Comparison of ENCODE assay signal across 8 mouse cellular contexts in the genomic region with DNA sequence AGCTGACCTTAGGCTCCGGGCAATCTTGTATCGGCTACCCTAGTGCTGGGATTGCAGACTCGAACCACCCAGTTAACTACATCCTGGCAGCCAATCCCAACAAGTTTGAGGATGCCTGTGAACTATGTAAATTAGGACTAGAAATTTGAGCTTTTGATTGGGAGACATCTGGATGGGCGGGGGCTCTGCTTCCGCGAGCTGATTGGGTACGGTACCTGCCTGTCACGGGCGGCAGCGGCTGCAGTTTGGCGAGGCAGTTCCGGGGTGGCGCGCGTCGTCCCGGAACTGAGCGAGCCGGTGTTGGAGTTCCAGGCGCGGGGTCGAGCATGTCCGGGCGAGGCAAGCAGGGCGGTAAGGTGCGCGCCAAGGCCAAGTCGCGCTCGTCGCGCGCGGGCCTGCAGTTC. TPM values are rescaled to one million over a fixed set of nuclear protein-coding genes. Genes with fewer than 3 reads are reported as not detected.
A peak's percentile ranks its signal among the peaks of the same experiment; 100 is the strongest.
DNase-seq lines count a peak whose midpoint lies in the region; ATAC-seq and TF ChIP-seq lines count a peak whose summit lies in the region.

Gene H2afj, plus strand, starts transcription at position 231 of the 404 bp plus-strand sequence.

- H3ac ChIP-seq in C2C12 (ENCODE audit: control insufficient read depth, insufficient read length, low read depth) (peak within 1 kb of the TSS; percentile 87), myocyte (ENCODE audit: control insufficient read depth, insufficient read length) (peak within 1 kb of the TSS; percentile 53)

- DNase-seq in brain, embryonic 14.5 days (ENCODE audit: low read depth), result peak; percentile 99
- DNase-seq in liver, adult 2 months (ENCODE audit: extremely low read depth, low read depth, low spot score), result peak; percentile 91
- peak; percentile 98 for DNase-seq in splenic B cell, adult 2 months (ENCODE audit: low read depth, low spot score)

- 0 out of 2 replicates have a peak, but pooled peaks have one; percentile 21 for TF ChIP-seq POLR2A in brain, embryonic 14.5 days (IDR thresholded peaks at IDR 0.05; ENCODE audit: borderline replicate concordance, extremely low read depth, insufficient read depth, insufficient read length, poor library complexity, severe bottlenecking)
- peak; percentile 76; the same call in 1 of the 2 replicates for TF ChIP-seq POLR2A in liver, adult 2 months (IDR thresholded peaks at IDR 0.05; ENCODE audit: extremely low read depth, insufficient read depth, low read length)
- TF ChIP-seq POLR2A in myocyte (IDR thresholded peaks at IDR 0.05; ENCODE audit: insufficient read length, low read depth), result peak; percentile 59

- H3K4me3 ChIP-seq in C2C12 (ENCODE audit: insufficient read depth, poor library complexity, severe bottlenecking) (peak within 1 kb of the TSS; percentile 64), myocyte (peak within 1 kb of the TSS; percentile 72)
- H3K4me3 ChIP-seq in erythroblast, embryonic 14.5 days (replicated peaks), result peak within 1 kb of the TSS; percentile 71
- H3K4me3 ChIP-seq in heart, embryonic 11.5 days (ENCODE audit: low read depth, low read length), result peak within 1 kb of the TSS; percentile 87
- H3K4me3 ChIP-seq in kidney, embryonic 16.5 days (ENCODE audit: low read length), result peak within 1 kb of the TSS; percentile 80
- H3K4me3 ChIP-seq in liver, adult 2 months (ENCODE audit: insufficient read depth, low read depth, low read length), result peak within 1 kb of the TSS; percentile 87

- H3K4me2 ChIP-seq in heart, embryonic 11.5 days, result peak within 1 kb of the TSS; percentile 93
- H3K4me2 ChIP-seq in kidney, embryonic 16.5 days (replicated peaks; ENCODE audit: low read depth, low read length), result peak within 1 kb of the TSS; percentile 97
- peak within 1 kb of the TSS; percentile 82 for H3K4me2 ChIP-seq in myocyte (ENCODE audit: low read depth)

- H3K4me1 ChIP-seq in erythroblast, embryonic 14.5 days (ENCODE audit: control insufficient read depth), result peaks cover 70% of the 10 kb centered on the region
- peaks cover 11% of the 10 kb centered on the region for H3K4me1 ChIP-seq in heart, embryonic 11.5 days (ENCODE audit: control insufficient read depth, insufficient read depth, low read length)
- peaks cover 21% of the 10 kb centered on the region for H3K4me1 ChIP-seq in kidney, embryonic 16.5 days (ENCODE audit: insufficient read depth, low read length)
- H3K4me1 ChIP-seq in liver, adult 2 months (ENCODE audit: control insufficient read depth, insufficient read depth, low read length), result peaks cover 14% of the 10 kb centered on the region

- H3K79me3 ChIP-seq in C2C12 (ENCODE audit: low read depth), result peaks cover 18% of the 10 kb centered on the region

- peaks cover 33% of the 10 kb centered on the region for H3K79me2 ChIP-seq in C2C12 (ENCODE audit: control insufficient read depth, insufficient read depth)
- H3K79me2 ChIP-seq in liver, adult 2 months (ENCODE audit: control insufficient read depth, insufficient read depth, low read length), result no peaks in the 10 kb centered on the region; the same call in 1 of the 2 replicates
- H3K79me2 ChIP-seq in myocyte (ENCODE audit: control insufficient read depth, insufficient read depth), result peaks cover 18% of the 10 kb centered on the region

- 0% methylated on average over 34 of the region's 34 CpGs for WGBS in heart, embryonic 11.5 days (ENCODE audit: insufficient replicate concordance)
- under 1% methylated on average over 34 of the region's 34 CpGs for WGBS in kidney, embryonic 16.5 days
- WGBS in liver, adult 2 months, result under 1% methylated on average over 34 of the region's 34 CpGs

- TF ChIP-seq CTCF in C2C12 (IDR thresholded peaks at IDR 0.05; ENCODE audit: control insufficient read depth, insufficient read depth, insufficient read length), result no peak
- TF ChIP-seq CTCF in brain, embryonic 14.5 days (IDR thresholded peaks at IDR 0.05; ENCODE audit: borderline replicate concordance, extremely low read depth, insufficient read depth, insufficient read length), result no peak
- TF ChIP-seq CTCF in liver, adult 2 months (IDR thresholded peaks at IDR 0.05; ENCODE audit: low read depth, low read length), result no peak

- ATAC-seq in heart, embryonic 11.5 days (replicated peaks; ENCODE audit: insufficient number of reproducible peaks, low FRiP score, low TSS enrichment), result peak; percentile 87
- peak; percentile 89 for ATAC-seq in kidney, embryonic 16.5 days (ENCODE audit: low FRiP score, low TSS enrichment)

- peak within 1 kb of the TSS; percentile 78 for H3K9ac ChIP-seq in heart, embryonic 11.5 days (ENCODE audit: low read depth, low read length)
- peak within 1 kb of the TSS; percentile 77 for H3K9ac ChIP-seq in kidney, embryonic 16.5 days (replicated peaks; ENCODE audit: low read length)
- peak within 1 kb of the TSS; percentile 88 for H3K9ac ChIP-seq in liver, adult 2 months (ENCODE audit: low read depth, low read length)

- no peaks in the 10 kb centered on the region for H3K27me3 ChIP-seq in C2C12 (ENCODE audit: control insufficient read depth, insufficient read depth, insufficient read length)
- no peaks in the 10 kb centered on the region for H3K27me3 ChIP-seq in erythroblast, embryonic 14.5 days (ENCODE audit: control insufficient read depth)
- no peaks in the 10 kb centered on the region for H3K27me3 ChIP-seq in heart, embryonic 11.5 days (ENCODE audit: control insufficient read depth, insufficient read depth, low read length)
- H3K27me3 ChIP-seq in kidney, embryonic 16.5 days (ENCODE audit: insufficient read depth, low read length), result no peaks in the 10 kb centered on the region
- no peaks in the 10 kb centered on the region for H3K27me3 ChIP-seq in liver, adult 2 months (ENCODE audit: control insufficient read depth, insufficient read depth, low read length)
- no peaks in the 10 kb centered on the region for H3K27me3 ChIP-seq in myocyte (ENCODE audit: control insufficient read depth, insufficient read depth, insufficient read length)
- H3K27me3 ChIP-seq in splenic B cell, adult 2 months (ENCODE audit: control insufficient read depth, insufficient read depth, low read length, poor library complexity, severe bottlenecking), result no peaks in the 10 kb centered on the region

- peak within 1 kb of the TSS; percentile 41; the same call in 1 of the 2 replicates for H3K27ac ChIP-seq in heart, embryonic 11.5 days (ENCODE audit: low read depth, low read length)
- H3K27ac ChIP-seq in kidney, embryonic 16.5 days (ENCODE audit: low read length), result peak within 1 kb of the TSS; percentile 78
- peak within 1 kb of the TSS; percentile 73 for H3K27ac ChIP-seq in liver, adult 2 months (replicated peaks; ENCODE audit: insufficient read depth, low read depth, low read length)

- H3K36me3 ChIP-seq in C2C12 (ENCODE audit: control insufficient read depth, insufficient read depth) (peaks cover 30% of the 10 kb centered on the region), myocyte (ENCODE audit: control insufficient read depth, insufficient read depth) (no peaks in the 10 kb centered on the region)
- peaks cover 39% of the 10 kb centered on the region for H3K36me3 ChIP-seq in erythroblast, embryonic 14.5 days (ENCODE audit: control insufficient read depth)
- peaks cover 2% of the 10 kb centered on the region; the same call in 1 of the 2 replicates for H3K36me3 ChIP-seq in heart, embryonic 11.5 days (ENCODE audit: control insufficient read depth, insufficient read depth, low read length)
- peaks cover 10% of the 10 kb centered on the region for H3K36me3 ChIP-seq in kidney, embryonic 16.5 days (ENCODE audit: insufficient read depth, low read length)
- no peaks in the 10 kb centered on the region for H3K36me3 ChIP-seq in liver, adult 2 months (ENCODE audit: control insufficient read depth, insufficient read depth, low read length)
- no peaks in the 10 kb centered on the region; the same call in 1 of the 2 replicates for H3K36me3 ChIP-seq in splenic B cell, adult 2 months (ENCODE audit: control insufficient read depth, insufficient read depth, low read length, poor library complexity, severe bottlenecking)

- no peaks in the 10 kb centered on the region for H3K9me3 ChIP-seq in erythroblast, embryonic 14.5 days (ENCODE audit: control insufficient read depth, low read length)
- H3K9me3 ChIP-seq in heart, embryonic 11.5 days (replicated peaks; ENCODE audit: control insufficient read depth, low read length), result no peaks in the 10 kb centered on the region
- no peaks in the 10 kb centered on the region for H3K9me3 ChIP-seq in kidney, embryonic 16.5 days (ENCODE audit: low read length)

TF ChIP-seq in C2C12, 6 proteins besides CTCF, POLR2A, EP300 and RAD21:
- TF ChIP-seq MAX (IDR thresholded peaks at IDR 0.05) (no peak), CEBPB (IDR thresholded peaks at IDR 0.05; ENCODE audit: low read depth) (no peak), FOSL1 (IDR thresholded peaks at IDR 0.05; ENCODE audit: insufficient read depth, low read length, poor library complexity, severe bottlenecking) (no peak)

TF ChIP-seq in myocyte, 11 proteins besides CTCF, POLR2A, EP300 and RAD21:
- TF ChIP-seq SRF (IDR thresholded peaks at IDR 0.05; ENCODE audit: control insufficient read depth, insufficient read length, low read depth), result peak; percentile 75
- peak; percentile 58 for TF ChIP-seq POLR2AphosphoS2 (IDR thresholded peaks at IDR 0.05; ENCODE audit: insufficient read length, low read depth)
- no peak for TF ChIP-seq USF1 (IDR thresholded peaks at IDR 0.05; ENCODE audit: low read depth)
- no peak for TF ChIP-seq TCF12 (IDR thresholded peaks at IDR 0.05; ENCODE audit: insufficient read depth, poor library complexity, severe bottlenecking)
- no peak for TF ChIP-seq MYOD1 (IDR thresholded peaks at IDR 0.05; ENCODE audit: control insufficient read depth in 1 of 3, insufficient read length in 2 of 3, low read depth in 2 of 3)

RNA-seq across cellular contexts. Expression of gene H2afj, which starts in this region (rescaled TPM):
- 322 TPM for polyA plus RNA-seq in C2C12 (2012; fragmentation: generic; extraction: Trizol)
- polyA plus RNA-seq in brain, embryonic 14.5 days (2012; rRNA removed), result 76.9 and 114 TPM in 2 replicates
- polyA plus RNA-seq in erythroblast, embryonic 14.5 days (2012), result 137 and 209 TPM in 2 replicates
- 81.7 and 91.1 TPM in 2 replicates for polyA plus RNA-seq in heart, embryonic 11.5 days (2014; fragmentation: Nextera tagmentation; extraction: Ambion mirVana)
- polyA plus RNA-seq in kidney, embryonic 16.5 days (2015; fragmentation: Nextera tagmentation; extraction: Ambion mirVana), result 104 and 115 TPM in 2 replicates
- total RNA-seq in liver, adult 2 months (2014; rRNA removed), result 53.1 and 63.8 TPM in 2 replicates
- polyA plus RNA-seq in liver, adult 2 months (2012; rRNA removed), result 90.3 and 103 TPM in 2 replicates
- polyA plus RNA-seq in myocyte (2012; fragmentation: generic; extraction: Trizol), result 254 TPM

Comparison
In these comparisons a context has a peak if more than half of its experiments do, and no peak if none do; other contexts are left out.
1. Peak in every context shown above with its lines: DNase-seq, ATAC-seq, H3K4me3 ChIP-seq and H3K27ac ChIP-seq.
2. POLR2A ChIP-seq: peak in every context shown above with its lines; median percentile 76 in liver, adult 2 months; 59 in myocyte; 21 in brain, embryonic 14.5 days.